Mouse (Mus musculus) forebrain, embryonic 16.5 days (tissue): ENCODE data around the gene Brf1. TPM values are rescaled to one million over a fixed set of nuclear protein-coding genes. Genes with fewer than 3 reads are reported as not detected.

ENCODE experiments used
- ATAC-seq: fragments of 200-750 bp; cut with Nextera tagmentation; 2 replicates; pipeline ENCODE4 v1.8.0; 2017; ENCODE audit warnings: mild to moderate bottlenecking, moderate library complexity
- H3K27ac ChIP-seq: fragments of 300-500 bp; sonication (generic); 2 replicates; pipeline ENCODE4 v1.5.1; 2014; ENCODE audit warnings: low read length, control low read depth
- H3K27me3 ChIP-seq: fragments of 300-500 bp; sonication (generic); replicated peaks from 2 replicates; pipeline ENCODE4 v1.6.1; 2014; ENCODE audit warnings: low read length; ENCODE audit not compliant: control insufficient read depth, insufficient read depth
- H3K36me3 ChIP-seq: fragments of 300-500 bp; sonication (generic); 2 replicates; pipeline ENCODE4 v1.6.1; 2014; ENCODE audit not compliant: control insufficient read depth, insufficient read depth
- H3K4me1 ChIP-seq: fragments of 300-500 bp; sonication (generic); replicated peaks from 2 replicates; pipeline ENCODE4 v1.6.1; 2014; ENCODE audit warnings: low read length; ENCODE audit not compliant: control insufficient read depth, insufficient read depth
- H3K4me2 ChIP-seq: fragments of 300-500 bp; sonication (generic); 2 replicates; pipeline ENCODE4 v1.6.1; 2014; ENCODE audit warnings: mild to moderate bottlenecking, low read length, control low read depth
- H3K4me3 ChIP-seq: fragments of 300-500 bp; sonication (generic); replicated peaks from 2 replicates; pipeline ENCODE4 v1.5.1; 2014; ENCODE audit warnings: mild to moderate bottlenecking, low read length, control low read depth
- H3K9ac ChIP-seq: fragments of 300-500 bp; sonication (generic); replicated peaks from 2 replicates; pipeline ENCODE4 v1.6.1; 2014; ENCODE audit warnings: low read depth, low read length, control low read depth
- H3K9me3 ChIP-seq: fragments of 300-500 bp; sonication (generic); 2 replicates; pipeline ENCODE4 v1.6.1; 2016; ENCODE audit warnings: low read length; ENCODE audit not compliant: control insufficient read depth
- WGBS: fragments of 180-500 bp; shearing (Covaris S2); extraction: QIAGEN DNeasy Blood & Tissue Kit; methylation state at CpG from one replicate; pipeline ENCODE4 v1.1.7; 2014; 5-methylcytosine and 5-hydroxymethylcytosine counted together
- polyA plus RNA-seq: library from polyadenylated mRNA; unstranded; fragments of >200 nt; fragmentation: Nextera tagmentation; extraction: Ambion mirVana; gene quantifications from 2 replicates; pipeline ENCODE4 v1.2.1, GENCODE M21; 2015

The Brf1 gene
- polyA plus RNA-seq, 1 experiment from 2014 or later, result 64.6 TPM

DNA sequence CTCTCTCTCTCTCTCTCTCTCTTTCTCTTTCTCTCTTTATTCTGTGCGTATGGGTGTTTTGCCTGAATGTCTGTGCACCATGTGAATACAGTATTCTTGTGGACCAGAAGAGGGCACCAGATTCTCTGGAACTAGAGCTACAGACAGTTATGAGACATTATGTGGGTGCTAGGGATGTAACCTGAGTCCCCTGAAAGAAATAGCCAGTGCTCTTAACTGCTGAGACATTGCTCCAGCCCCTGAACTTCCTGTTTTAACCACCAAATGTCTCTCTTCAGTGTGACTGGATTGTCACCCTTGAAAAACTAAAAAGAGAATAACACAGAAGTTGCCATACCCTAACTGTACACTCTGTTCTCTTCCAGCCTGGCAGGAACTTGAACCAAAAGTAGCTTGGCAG, 26.1 kb upstream of the Brf1 start:
- 86% methylated on average over 1 of the region's 1 CpGs for WGBS

DNA sequence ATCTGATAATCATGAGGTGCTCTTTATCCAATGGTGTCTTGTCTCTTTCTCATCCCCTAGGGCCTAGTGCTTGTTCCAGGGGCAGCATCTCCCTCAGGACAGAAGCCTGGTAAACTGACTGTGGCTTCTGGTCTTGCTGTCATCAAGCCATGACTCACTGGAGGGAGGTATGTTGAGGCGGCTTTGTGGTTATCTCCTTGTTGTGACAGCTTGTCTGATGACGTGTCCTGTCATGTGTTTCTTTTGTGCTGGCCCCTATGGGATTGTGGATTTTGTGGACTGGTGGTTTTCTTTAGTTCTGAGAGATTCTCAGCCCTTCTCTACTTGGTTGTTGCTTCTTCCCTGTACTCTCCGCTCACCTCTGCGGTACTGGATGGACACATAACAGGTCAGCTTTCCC, 22.6 kb upstream of the Brf1 start:
- no peaks in the 10 kb centered on the region; the same call in none of the 2 replicates for H3K36me3 ChIP-seq
- H3K4me3 ChIP-seq, result no peak overlapping the region
- H3K4me2 ChIP-seq, result no peak overlapping the region
- WGBS, result 89% methylated on average over 4 of the region's 4 CpGs
- peaks cover 1% of the 10 kb centered on the region; the same call in 1 of the 2 replicates for H3K4me1 ChIP-seq
- no peak overlapping the region for H3K27ac ChIP-seq
- no peaks in the 10 kb centered on the region for H3K27me3 ChIP-seq
- no peaks in the 10 kb centered on the region for H3K9me3 ChIP-seq
- ATAC-seq, result no peak
- no peak overlapping the region for H3K9ac ChIP-seq

More for the DNA sequence above, 26.1 kb upstream of the Brf1 start:
- H3K36me3 ChIP-seq, result no peaks in the 10 kb centered on the region; the same call in 1 of the 2 replicates
- H3K27ac ChIP-seq, result no peak overlapping the region
- no peak overlapping the region for H3K4me3 ChIP-seq
- peaks cover 10% of the 10 kb centered on the region for H3K4me1 ChIP-seq
- no peaks in the 10 kb centered on the region for H3K9me3 ChIP-seq
- no peak overlapping the region for H3K4me2 ChIP-seq
- no peak for ATAC-seq
- no peak overlapping the region for H3K9ac ChIP-seq
- no peaks in the 10 kb centered on the region for H3K27me3 ChIP-seq

DNA sequence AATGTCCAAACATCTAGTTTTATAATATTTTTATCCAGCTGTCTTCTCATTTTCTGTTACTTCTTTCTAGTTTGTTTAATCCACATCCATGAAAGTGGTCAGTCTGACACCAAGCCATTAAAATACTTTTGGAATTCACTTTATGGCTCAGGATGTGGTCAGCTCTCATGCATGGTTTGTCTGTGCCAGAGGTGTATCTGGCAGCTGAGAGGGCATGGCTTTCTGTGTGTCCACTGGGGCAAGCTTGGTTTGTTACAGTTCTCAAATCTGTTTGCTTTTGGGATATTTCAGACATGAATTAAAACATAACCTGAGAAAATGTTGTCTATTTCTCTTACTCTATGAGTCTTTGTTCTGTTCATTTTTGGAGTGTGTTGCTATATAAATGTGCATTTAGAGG, 21.0 kb upstream of the Brf1 start:
- no peak overlapping the region for H3K4me2 ChIP-seq
- peaks cover 7% of the 10 kb centered on the region for H3K4me1 ChIP-seq
- ATAC-seq, result no peak
- no peak overlapping the region for H3K4me3 ChIP-seq
- no peaks in the 10 kb centered on the region for H3K9me3 ChIP-seq
- no peaks in the 10 kb centered on the region for H3K27me3 ChIP-seq
- no peak overlapping the region for H3K27ac ChIP-seq
- H3K9ac ChIP-seq, result no peak overlapping the region
- H3K36me3 ChIP-seq, result no peaks in the 10 kb centered on the region; the same call in none of the 2 replicates

DNA sequence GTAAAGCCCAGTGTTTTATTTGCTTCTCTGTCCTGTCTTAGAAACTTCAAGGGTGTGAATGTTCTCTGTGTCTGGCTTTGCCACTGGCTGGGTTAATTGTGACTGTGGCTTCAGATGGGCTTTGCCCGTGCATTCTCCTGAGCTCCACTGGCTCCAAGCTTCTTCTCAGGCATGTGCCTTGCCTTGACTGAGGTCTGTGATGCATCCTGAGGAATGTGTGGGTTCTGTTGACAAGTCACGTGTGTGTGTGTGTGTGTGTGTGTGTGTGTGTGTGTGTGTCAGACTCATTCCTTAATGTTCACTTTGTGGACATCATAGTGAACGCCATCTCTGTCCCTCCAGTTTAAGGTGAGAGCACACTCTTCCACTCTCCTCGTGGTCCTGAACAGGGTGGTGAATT, 18.3 kb upstream of the Brf1 start:
- no peak overlapping the region for H3K27ac ChIP-seq

DNA sequence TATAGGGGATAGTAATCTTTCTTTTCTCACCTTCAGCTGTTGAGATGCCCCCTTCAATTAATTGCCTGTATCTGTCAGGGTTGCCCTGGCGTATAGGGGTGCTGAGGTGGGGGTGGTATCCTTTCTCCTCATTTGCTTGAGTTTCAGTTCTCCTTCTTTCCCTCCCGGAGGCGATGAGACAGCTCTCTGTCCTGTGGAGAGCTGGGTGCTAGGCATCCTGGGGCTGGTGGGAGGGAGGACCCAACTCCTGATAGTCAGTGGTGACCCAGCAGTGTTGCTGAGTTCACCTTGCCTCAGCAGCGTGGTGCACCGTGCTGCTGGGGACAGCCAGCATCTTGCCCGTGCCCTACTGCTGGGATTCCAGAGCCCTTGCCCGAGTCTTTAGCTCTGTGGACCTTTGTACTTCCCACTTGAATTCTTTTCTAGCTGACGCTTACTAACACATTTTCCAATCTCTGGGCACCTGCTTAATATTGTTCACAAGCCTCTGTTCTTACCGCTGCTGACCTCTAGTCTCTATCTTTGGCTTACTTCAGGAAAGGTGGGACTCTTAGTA, 17.0 kb upstream of the Brf1 start:
- no peak overlapping the region for H3K4me2 ChIP-seq
- H3K9ac ChIP-seq, result no peak overlapping the region
- H3K36me3 ChIP-seq, result no peaks in the 10 kb centered on the region; the same call in 1 of the 2 replicates
- no peak overlapping the region for H3K27ac ChIP-seq
- no peak overlapping the region for H3K4me3 ChIP-seq
- H3K27me3 ChIP-seq, result no peaks in the 10 kb centered on the region
- no peak for ATAC-seq
- WGBS, result 79% methylated on average over 9 of the region's 9 CpGs
- H3K9me3 ChIP-seq, result no peaks in the 10 kb centered on the region
- H3K4me1 ChIP-seq, result peaks cover 28% of the 10 kb centered on the region

More for the DNA sequence above, 18.3 kb upstream of the Brf1 start:
- 91% methylated on average over 4 of the region's 4 CpGs for WGBS
- Histone ChIP-seq H3K36me3 (no peaks in the 10 kb centered on the region; the same call in none of the 2 replicates), H3K4me2 (no peak overlapping the region), H3K27me3 (no peaks in the 10 kb centered on the region), H3K4me3 (no peak overlapping the region), H3K9me3 (no peaks in the 10 kb centered on the region), H3K9ac (no peak overlapping the region), H3K4me1 (peaks cover 21% of the 10 kb centered on the region)
- no peak for ATAC-seq

DNA sequence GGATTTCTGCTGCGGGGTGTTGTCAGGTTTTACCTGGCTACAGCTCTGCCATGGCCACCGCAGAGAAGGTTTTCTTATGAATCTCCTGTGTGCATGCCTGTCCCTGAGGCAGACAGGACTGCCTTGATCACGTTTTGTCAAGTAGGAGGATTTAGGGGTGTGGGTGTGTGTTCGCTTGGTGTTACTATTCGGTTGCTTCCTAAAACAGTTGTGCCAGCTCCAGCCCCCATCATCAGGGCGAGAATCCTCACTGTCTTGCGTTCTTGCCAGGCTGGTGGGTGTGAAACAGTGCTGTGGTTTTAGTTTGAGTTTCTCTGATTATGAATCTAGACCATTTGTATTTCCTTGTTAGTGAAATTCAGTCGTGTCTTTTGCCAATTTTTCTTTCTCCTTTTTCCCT, 16.5 kb upstream of the Brf1 start:
- Histone ChIP-seq H3K4me3 (no peak overlapping the region), H3K36me3 (no peaks in the 10 kb centered on the region; the same call in 1 of the 2 replicates), H3K27ac (no peak overlapping the region), H3K27me3 (no peaks in the 10 kb centered on the region), H3K4me2 (no peak overlapping the region), H3K9me3 (no peaks in the 10 kb centered on the region), H3K9ac (0 out of 2 replicates have a peak overlapping the region, but pooled peaks have one; percentile 30), H3K4me1 (peaks cover 28% of the 10 kb centered on the region)
- WGBS, result 74% methylated on average over 8 of the region's 8 CpGs
- no peak for ATAC-seq

DNA sequence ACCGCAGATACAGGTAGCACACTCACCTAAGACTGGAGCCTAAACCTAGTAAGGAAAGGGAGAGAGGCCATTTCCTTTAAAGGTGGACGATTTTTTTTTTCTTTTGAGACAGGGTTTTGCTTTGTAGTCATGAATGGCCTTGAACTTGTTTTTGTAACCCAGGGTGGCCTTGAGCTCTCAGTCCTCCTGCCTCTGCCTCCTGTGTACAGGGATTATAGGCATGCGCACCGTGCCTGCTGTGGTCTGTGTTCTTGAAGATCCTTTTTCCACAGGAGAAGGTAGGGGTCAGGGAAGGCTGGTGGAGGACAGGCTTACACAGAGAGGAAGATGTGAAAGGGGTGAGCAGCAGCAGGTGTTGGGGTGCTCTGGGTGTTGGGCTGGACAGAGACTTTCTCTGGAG, 15.5 kb upstream of the Brf1 start:
- no peaks in the 10 kb centered on the region; the same call in 1 of the 2 replicates for H3K36me3 ChIP-seq
- no peak overlapping the region for H3K9ac ChIP-seq
- peak overlapping the region; percentile 60 for H3K4me2 ChIP-seq
- H3K27ac ChIP-seq, result no peak overlapping the region
- H3K27me3 ChIP-seq, result no peaks in the 10 kb centered on the region
- H3K9me3 ChIP-seq, result no peaks in the 10 kb centered on the region
- peak overlapping the region; percentile 90; the same call in 1 of the 2 replicates for H3K4me3 ChIP-seq
- no peak for ATAC-seq
- H3K4me1 ChIP-seq, result peaks cover 28% of the 10 kb centered on the region
- 67% methylated on average over 4 of the region's 4 CpGs for WGBS

DNA sequence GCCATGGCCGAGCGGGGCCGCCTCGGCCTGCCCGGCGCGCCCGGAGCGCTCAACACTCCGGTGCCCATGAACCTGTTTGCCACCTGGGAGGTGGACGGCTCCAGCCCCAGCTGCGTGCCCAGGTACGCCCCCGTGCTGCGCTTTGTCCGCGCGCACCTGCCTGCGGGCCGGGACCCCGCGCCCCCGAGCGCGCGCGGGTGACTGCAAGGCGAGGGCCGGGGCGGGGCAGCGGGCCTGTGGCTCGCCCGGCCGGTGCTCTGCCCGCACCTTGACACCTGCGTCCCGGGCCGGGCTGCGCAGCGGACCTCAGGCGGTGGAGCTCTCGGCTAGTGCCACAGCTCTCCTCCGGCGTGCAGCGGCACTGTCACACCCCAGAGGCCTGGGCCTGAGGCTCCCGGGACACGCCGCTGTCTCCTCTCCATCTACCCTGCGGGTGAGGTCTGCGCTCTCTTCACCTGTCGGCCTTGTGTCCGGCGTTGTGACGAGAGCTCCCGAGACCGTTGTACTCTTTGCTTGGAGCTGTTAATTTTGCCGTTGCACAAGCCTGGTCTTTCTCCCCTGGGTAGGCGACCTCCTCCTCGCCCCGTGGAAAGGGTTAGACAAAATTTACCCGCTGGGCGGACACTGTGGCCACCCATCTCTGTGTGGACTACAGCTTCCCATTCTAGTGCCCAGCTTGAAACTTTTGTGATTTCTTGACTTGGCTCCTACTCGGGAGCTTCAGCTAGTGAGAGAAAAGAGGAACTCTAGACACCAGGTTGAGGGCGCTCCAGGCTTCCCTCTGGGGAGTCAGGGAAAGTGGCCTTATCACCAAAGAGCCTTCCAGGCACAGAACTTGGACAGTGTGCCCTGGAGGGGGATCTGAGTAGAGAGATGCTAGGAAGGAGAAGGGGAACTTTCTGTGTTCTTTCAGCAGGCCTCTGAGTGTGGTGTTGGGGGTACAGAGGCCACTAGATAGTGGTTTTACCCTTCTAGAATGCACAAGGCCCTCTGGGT, 14.4 kb upstream of the Brf1 start:
- Histone ChIP-seq H3K4me3 (peak overlapping the region; percentile 90), H3K9me3 (no peaks in the 10 kb centered on the region), H3K9ac (peak overlapping the region; percentile 96), H3K27me3 (no peaks in the 10 kb centered on the region), H3K4me2 (peak overlapping the region; percentile 60), H3K27ac (peak overlapping the region; percentile 72), H3K4me1 (peaks cover 28% of the 10 kb centered on the region), H3K36me3 (no peaks in the 10 kb centered on the region)
- WGBS, result 0% methylated on average over 51 of the region's 64 CpGs
- peak; percentile 15; the same call in 1 of the 2 replicates for ATAC-seq
